Mouse (Mus musculus) embryo, embryonic 10.5 days (tissue): ENCODE data around the gene Gm8439.
"Not testable (repeated sequence)": the region's sequence is repeated elsewhere in the genome, so short reads cannot be mapped to it uniquely, and the experiment has no call there.

Experiments used
- DNase-seq: peaks from one replicate; pipeline ENCODE4 v3.0.0-alpha.2; 2015; ENCODE audit warnings: low spot score

The Gm8439 gene

GRCm38 (mm10) chr4:120588445-120588844 is at the start of gene Gm8439:
Gm8439 (plus strand) TSS chr4:120588745.
- DNase-seq: no peak

GRCm38 (mm10) chr4:120544896-120545295 is 43.6 kb upstream of the Gm8439 start:
- no peak for DNase-seq

- DNase-seq: no peak
Observed at GRCm38 (mm10) chr4:120556592-120556991, 32.0 kb upstream of the Gm8439 start.

GRCm38 (mm10) chr4:120565726-120566125 is 22.8 kb upstream of the Gm8439 start:
- no peak for DNase-seq

GRCm38 (mm10) chr4:120568005-120568404 is 20.5 kb upstream of the Gm8439 start:
- peak; percentile 11 for DNase-seq

- DNase-seq: peak; percentile 25
Observed at GRCm38 (mm10) chr4:120569025-120569424, 19.5 kb upstream of the Gm8439 start.

GRCm38 (mm10) chr4:120569486-120570437 is 18.8 kb upstream of the Gm8439 start, which contains the start of gene Ctps:
Ctps (minus strand) TSS chr4:120570276.
- peak; percentile 96 for DNase-seq

- no peak for DNase-seq
Observed at GRCm38 (mm10) chr4:120570438-120571069, 18.0 kb upstream of the Gm8439 start.

- DNase-seq: no peak
Observed at GRCm38 (mm10) chr4:120571070-120571464, 17.5 kb upstream of the Gm8439 start.

GRCm38 (mm10) chr4:120571691-120572090 is 16.9 kb upstream of the Gm8439 start:
- no peak for DNase-seq

- no peak for DNase-seq
Observed at GRCm38 (mm10) chr4:120580894-120581293, 7.7 kb upstream of the Gm8439 start.

- no peak for DNase-seq
Observed at GRCm38 (mm10) chr4:120581711-120582110, 6.8 kb upstream of the Gm8439 start.

- no peak for DNase-seq
Observed at GRCm38 (mm10) chr4:120586986-120587385, 1.6 kb upstream of the Gm8439 start.

- no peak for DNase-seq
Observed at GRCm38 (mm10) chr4:120589070-120589469, 525 bp downstream of the Gm8439 start.

- DNase-seq: peak; percentile 90
Observed at GRCm38 (mm10) chr4:120589815-120590422, 1.4 kb downstream of the Gm8439 start.

GRCm38 (mm10) chr4:120590973-120591372 is 2.4 kb downstream of the Gm8439 start:
- DNase-seq: no peak

GRCm38 (mm10) chr4:120596210-120596609 is 7.7 kb downstream of the Gm8439 start:
- DNase-seq: not testable (repeated sequence)

- no peak for DNase-seq
Observed at GRCm38 (mm10) chr4:120598922-120599321, 10.4 kb downstream of the Gm8439 start.

- no peak for DNase-seq
Observed at GRCm38 (mm10) chr4:120601774-120602173, 13.2 kb downstream of the Gm8439 start.

GRCm38 (mm10) chr4:120602669-120603068 is 14.1 kb downstream of the Gm8439 start:
- DNase-seq: no peak

- no peak for DNase-seq
Observed at GRCm38 (mm10) chr4:120606941-120607340, 18.4 kb downstream of the Gm8439 start.

- DNase-seq: no peak
Observed at GRCm38 (mm10) chr4:120611005-120611404, 22.5 kb downstream of the Gm8439 start.
